Mouse (Mus musculus): ENCODE measurements around the gene Plin5. TPM values are rescaled to one million over a fixed set of nuclear protein-coding genes. Genes with fewer than 3 reads are reported as not detected.

Gene Plin5
- polyA plus RNA-seq, 1 experiment, result 0.06 TPM

DNA sequence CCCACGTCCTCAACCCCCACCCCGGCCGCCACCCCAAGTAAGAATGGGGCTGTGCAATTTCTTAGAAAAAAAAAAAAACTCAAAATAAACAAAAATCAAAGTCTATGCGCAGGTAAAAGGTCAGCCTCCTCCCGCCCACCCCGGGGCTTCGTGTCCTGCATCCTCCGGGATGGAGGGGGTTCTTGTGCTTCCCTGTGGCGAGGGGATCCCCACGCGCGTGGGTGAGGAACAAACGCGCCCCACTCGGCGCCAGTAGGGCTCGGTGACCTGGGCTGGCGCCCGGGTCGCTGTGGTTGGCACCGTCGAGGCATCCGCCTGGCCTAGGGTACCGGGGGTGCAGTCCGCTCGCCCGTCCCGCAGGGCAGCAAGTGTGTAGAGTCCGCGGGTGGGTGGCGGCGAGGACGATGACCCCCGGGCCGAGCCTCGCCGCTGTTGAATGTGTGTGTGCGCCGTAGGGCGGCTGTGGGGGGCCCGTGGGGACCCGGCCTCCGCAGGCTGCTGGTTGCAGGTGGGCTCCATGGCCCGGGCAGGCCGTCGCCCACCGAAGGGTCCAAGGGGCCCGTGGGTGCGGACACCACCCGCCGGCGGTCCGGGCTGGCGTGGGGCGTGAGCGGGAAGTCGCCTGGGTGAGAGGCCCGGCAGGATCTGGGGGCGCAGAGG, 6.4 kb upstream of the Plin5 start:
- H3K4me3 ChIP-seq, result no peak overlapping the region
- no peaks in the 10 kb centered on the region for H3K36me3 ChIP-seq (ENCODE audit: control insufficient read depth, insufficient read depth)
- H3K4me2 ChIP-seq (ENCODE audit: low read depth), result no peak overlapping the region
- TF ChIP-seq MYOD1 (IDR thresholded peaks at IDR 0.05; ENCODE audit: control insufficient read depth in 1 of 3, insufficient read length in 2 of 3, low read depth in 2 of 3), result no peak
- H3K79me2 ChIP-seq (ENCODE audit: control insufficient read depth, insufficient read depth), result no peaks in the 10 kb centered on the region
- H3ac ChIP-seq (ENCODE audit: control insufficient read depth, insufficient read length), result no peak overlapping the region
- peaks cover 52% of the 10 kb centered on the region for H3K27me3 ChIP-seq (ENCODE audit: control insufficient read depth, insufficient read depth, insufficient read length)

DNA sequence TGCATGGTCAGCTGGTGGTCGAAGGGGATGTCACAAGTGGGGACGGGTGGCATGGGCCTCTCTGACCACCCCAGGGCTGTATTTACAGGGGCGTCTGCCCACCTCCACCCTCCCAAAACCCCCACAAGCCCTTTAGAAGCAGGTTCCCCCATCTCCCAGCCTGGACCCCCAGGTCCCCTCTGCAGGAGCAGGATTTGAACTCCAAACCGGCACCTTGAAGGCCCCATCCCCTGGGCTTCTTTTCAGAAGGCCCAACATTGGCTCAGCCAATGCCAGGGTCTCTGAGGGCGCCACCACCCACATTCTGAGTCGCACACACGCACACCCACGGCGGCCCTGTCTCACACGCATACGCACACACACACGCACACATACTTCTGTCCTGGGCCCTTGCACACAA, 5.8 kb upstream of the Plin5 start:
- H3K79me2 ChIP-seq (ENCODE audit: control insufficient read depth, insufficient read depth), result no peaks in the 10 kb centered on the region
- no peak overlapping the region for H3K4me3 ChIP-seq
- H3K27me3 ChIP-seq (ENCODE audit: control insufficient read depth, insufficient read depth, insufficient read length), result peaks cover 49% of the 10 kb centered on the region
- H3ac ChIP-seq (ENCODE audit: control insufficient read depth, insufficient read length), result no peak overlapping the region
- TF ChIP-seq TCF3 (IDR thresholded peaks at IDR 0.05; ENCODE audit: insufficient read length, low read depth), result no peak
- no peak for TF ChIP-seq MYOG (IDR thresholded peaks at IDR 0.05; ENCODE audit: control insufficient read depth in 1 of 3, insufficient read depth in 1 of 3, insufficient read length in 2 of 3, low read depth in 2 of 3)
- no peak for TF ChIP-seq REST (IDR thresholded peaks at IDR 0.05; ENCODE audit: insufficient read depth, insufficient read length)
- no peak for TF ChIP-seq E2F4 (IDR thresholded peaks at IDR 0.05; ENCODE audit: insufficient read depth)
- no peak for TF ChIP-seq MAX (IDR thresholded peaks at IDR 0.05; ENCODE audit: low read depth)
- no peak for TF ChIP-seq CEBPB (IDR thresholded peaks at IDR 0.05; ENCODE audit: insufficient read depth, poor library complexity, severe bottlenecking)
- no peak for TF ChIP-seq USF1 (IDR thresholded peaks at IDR 0.05; ENCODE audit: low read depth)
- TF ChIP-seq SRF (IDR thresholded peaks at IDR 0.05; ENCODE audit: control insufficient read depth, insufficient read length, low read depth), result no peak
- no peak for TF ChIP-seq POLR2A (IDR thresholded peaks at IDR 0.05; ENCODE audit: insufficient read length, low read depth)
- no peak for TF ChIP-seq POLR2AphosphoS2 (IDR thresholded peaks at IDR 0.05; ENCODE audit: insufficient read length, low read depth)
- TF ChIP-seq TCF12 (IDR thresholded peaks at IDR 0.05; ENCODE audit: insufficient read depth, poor library complexity, severe bottlenecking), result no peak
- no peak for TF ChIP-seq MYOD1 (IDR thresholded peaks at IDR 0.05; ENCODE audit: control insufficient read depth in 1 of 3, insufficient read length in 2 of 3, low read depth in 2 of 3)
- no peaks in the 10 kb centered on the region for H3K36me3 ChIP-seq (ENCODE audit: control insufficient read depth, insufficient read depth)
- H3K4me2 ChIP-seq (ENCODE audit: low read depth), result no peak overlapping the region

DNA sequence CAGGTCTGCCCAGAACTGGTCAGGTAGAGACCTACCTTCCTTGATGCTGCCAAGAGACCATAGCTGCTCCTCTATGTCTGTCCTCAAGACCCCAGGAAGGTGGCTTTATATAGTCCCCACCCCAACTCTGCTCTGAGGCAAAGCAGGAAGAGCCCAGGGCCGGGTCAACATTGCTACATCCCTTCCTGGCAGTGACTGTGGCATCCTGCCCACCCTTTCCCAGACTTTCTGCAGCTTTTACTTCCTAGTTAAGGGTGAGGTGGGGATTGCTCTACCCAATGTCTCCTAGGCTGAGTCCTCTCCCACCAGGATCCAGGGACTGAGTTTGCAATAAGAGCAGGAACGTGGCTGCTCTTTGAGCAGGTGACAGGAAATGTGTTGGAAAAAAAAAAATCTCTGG, 4.4 kb upstream of the Plin5 start, which contains the start of gene Lrg1:
Lrg1 (minus strand) TSS at position 176 of the 400 bp plus-strand sequence.
- no peaks in the 10 kb centered on the region for H3K79me2 ChIP-seq (ENCODE audit: control insufficient read depth, insufficient read depth)
- H3ac ChIP-seq (ENCODE audit: control insufficient read depth, insufficient read length), result no peak within 1 kb of the TSS
- H3K36me3 ChIP-seq (ENCODE audit: control insufficient read depth, insufficient read depth), result no peaks in the 10 kb centered on the region
- TF ChIP-seq REST (IDR thresholded peaks at IDR 0.05; ENCODE audit: insufficient read depth, insufficient read length), result no peak
- no peak for TF ChIP-seq MYOD1 (IDR thresholded peaks at IDR 0.05; ENCODE audit: control insufficient read depth in 1 of 3, insufficient read length in 2 of 3, low read depth in 2 of 3)
- TF ChIP-seq POLR2AphosphoS2 (IDR thresholded peaks at IDR 0.05; ENCODE audit: insufficient read length, low read depth), result no peak
- no peak for TF ChIP-seq MYOG (IDR thresholded peaks at IDR 0.05; ENCODE audit: control insufficient read depth in 1 of 3, insufficient read depth in 1 of 3, insufficient read length in 2 of 3, low read depth in 2 of 3)
- no peak for TF ChIP-seq CEBPB (IDR thresholded peaks at IDR 0.05; ENCODE audit: insufficient read depth, poor library complexity, severe bottlenecking)
- no peak for TF ChIP-seq POLR2A (IDR thresholded peaks at IDR 0.05; ENCODE audit: insufficient read length, low read depth)
- no peak for TF ChIP-seq TCF3 (IDR thresholded peaks at IDR 0.05; ENCODE audit: insufficient read length, low read depth)
- no peak for TF ChIP-seq SRF (IDR thresholded peaks at IDR 0.05; ENCODE audit: control insufficient read depth, insufficient read length, low read depth)
- TF ChIP-seq MAX (IDR thresholded peaks at IDR 0.05; ENCODE audit: low read depth), result no peak
- no peak for TF ChIP-seq USF1 (IDR thresholded peaks at IDR 0.05; ENCODE audit: low read depth)
- TF ChIP-seq E2F4 (IDR thresholded peaks at IDR 0.05; ENCODE audit: insufficient read depth), result no peak
- TF ChIP-seq TCF12 (IDR thresholded peaks at IDR 0.05; ENCODE audit: insufficient read depth, poor library complexity, severe bottlenecking), result no peak
- H3K27me3 ChIP-seq (ENCODE audit: control insufficient read depth, insufficient read depth, insufficient read length), result peaks cover 41% of the 10 kb centered on the region
- no peak within 1 kb of the TSS for H3K4me2 ChIP-seq (ENCODE audit: low read depth)
- no peak within 1 kb of the TSS for H3K4me3 ChIP-seq

DNA sequence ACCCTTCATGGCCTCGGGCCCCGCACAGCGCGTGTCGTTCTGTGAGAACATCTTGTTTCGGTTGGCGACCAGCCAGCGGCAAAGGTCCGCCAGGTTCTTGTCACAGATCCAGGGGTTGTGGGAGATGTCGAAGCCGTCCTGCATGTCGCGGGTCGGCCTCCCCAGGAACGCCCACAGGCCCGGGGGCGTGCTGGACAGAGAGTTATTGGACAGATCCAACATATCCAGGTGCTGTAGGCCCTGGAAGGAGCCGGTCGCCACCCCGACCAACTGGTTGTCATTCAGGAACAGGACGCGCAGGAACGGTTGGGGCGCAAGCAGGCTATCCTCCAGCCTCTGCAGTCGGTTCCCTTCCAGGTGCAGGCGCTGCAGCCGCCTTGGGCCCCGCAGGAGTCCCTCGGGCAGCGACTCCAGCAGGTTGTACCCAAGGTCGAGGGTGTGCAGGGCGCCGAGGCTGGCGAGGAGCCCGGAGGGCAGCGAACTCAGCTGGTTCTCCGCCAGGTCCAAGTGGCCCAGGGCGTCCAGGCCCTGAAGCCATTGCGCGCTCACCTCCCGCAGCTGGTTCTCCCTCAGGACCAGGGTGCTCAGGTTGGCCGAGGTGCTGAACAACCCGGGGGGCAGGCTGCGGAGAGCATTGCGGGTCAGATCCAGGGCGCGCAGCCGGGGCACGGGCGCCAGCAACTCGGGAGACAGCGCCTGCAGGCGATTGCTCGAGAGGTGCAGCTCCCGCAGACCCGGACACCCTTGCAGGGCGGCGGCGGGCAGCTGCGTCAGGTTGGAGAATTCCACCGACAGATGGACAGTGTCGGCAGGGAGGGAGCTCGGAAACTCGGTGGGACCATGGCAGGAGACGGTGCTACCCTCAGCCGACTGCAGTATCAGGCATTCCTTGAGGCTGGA, 2.8 kb upstream of the Plin5 start:
- no peak overlapping the region for H3K4me3 ChIP-seq
- no peaks in the 10 kb centered on the region for H3K79me2 ChIP-seq (ENCODE audit: control insufficient read depth, insufficient read depth)
- H3ac ChIP-seq (ENCODE audit: control insufficient read depth, insufficient read length), result no peak overlapping the region
- peaks cover 40% of the 10 kb centered on the region for H3K27me3 ChIP-seq (ENCODE audit: control insufficient read depth, insufficient read depth, insufficient read length)
- H3K36me3 ChIP-seq (ENCODE audit: control insufficient read depth, insufficient read depth), result no peaks in the 10 kb centered on the region
- no peak for TF ChIP-seq POLR2AphosphoS2 (IDR thresholded peaks at IDR 0.05; ENCODE audit: insufficient read length, low read depth)
- TF ChIP-seq MAX (IDR thresholded peaks at IDR 0.05; ENCODE audit: low read depth), result no peak
- no peak for TF ChIP-seq E2F4 (IDR thresholded peaks at IDR 0.05; ENCODE audit: insufficient read depth)
- no peak for TF ChIP-seq TCF3 (IDR thresholded peaks at IDR 0.05; ENCODE audit: insufficient read length, low read depth)
- no peak for TF ChIP-seq MYOG (IDR thresholded peaks at IDR 0.05; ENCODE audit: control insufficient read depth in 1 of 3, insufficient read depth in 1 of 3, insufficient read length in 2 of 3, low read depth in 2 of 3)
- TF ChIP-seq USF1 (IDR thresholded peaks at IDR 0.05; ENCODE audit: low read depth), result no peak
- no peak for TF ChIP-seq CEBPB (IDR thresholded peaks at IDR 0.05; ENCODE audit: insufficient read depth, poor library complexity, severe bottlenecking)
- no peak for TF ChIP-seq REST (IDR thresholded peaks at IDR 0.05; ENCODE audit: insufficient read depth, insufficient read length)
- no peak for TF ChIP-seq TCF12 (IDR thresholded peaks at IDR 0.05; ENCODE audit: insufficient read depth, poor library complexity, severe bottlenecking)
- TF ChIP-seq SRF (IDR thresholded peaks at IDR 0.05; ENCODE audit: control insufficient read depth, insufficient read length, low read depth), result no peak
- TF ChIP-seq POLR2A (IDR thresholded peaks at IDR 0.05; ENCODE audit: insufficient read length, low read depth), result no peak
- TF ChIP-seq MYOD1 (IDR thresholded peaks at IDR 0.05; ENCODE audit: control insufficient read depth in 1 of 3, insufficient read length in 2 of 3, low read depth in 2 of 3), result no peak
- no peak overlapping the region for H3K4me2 ChIP-seq (ENCODE audit: low read depth)
